Comparison of ENCODE assay signal across 8 mouse cellular contexts in genomic region chr8:15438546-15438945, GRCm38 (mm10).
DNase-seq lines count a peak whose midpoint lies in the region; ATAC-seq lines count a peak whose summit lies in the region.

No protein-coding gene starts in this region.

- ATAC-seq in granulocyte monocyte progenitor cell, adult 5-6 weeks (replicated peaks; ENCODE audit: poor library complexity, severe bottlenecking), result no peak

- intact Hi-C loops in heart, postnatal 14 days (cut with DNase I), result no loop called here

- peak; percentile 28 to 53 for DNase-seq in heart, postnatal 14 days
- no peak for DNase-seq in heart, adult 9 months (ENCODE audit: low spot score in 2 of 2)
- DNase-seq in urinary bladder, postnatal 14 days (ENCODE audit: low spot score), result peak; percentile 11
- no peak for DNase-seq in urinary bladder, postnatal 10 days (ENCODE audit: low spot score)
- DNase-seq in kidney, postnatal 4 days, result peak; percentile 87
- no peak for DNase-seq in thymus, postnatal 14 days
- no peak for DNase-seq in left cerebral cortex, adult 8-10 months (ENCODE audit: low spot score in 2 of 2)

Comparison
In these comparisons a context has a peak if more than half of its experiments do, and no peak if none do; other contexts are left out.
1. DNase-seq: peak in heart, postnatal 14 days (2 of 2), urinary bladder, postnatal 14 days (single experiment) and kidney, postnatal 4 days (2 of 2); none in heart, adult 9 months (0 of 2), urinary bladder, postnatal 10 days (single experiment), thymus, postnatal 14 days (single experiment) and left cerebral cortex, adult 8-10 months (0 of 2).